Mouse (Mus musculus) thymus, postnatal 10 days (tissue): ENCODE data around the gene Prkd2.

Experiments
- DNase-seq, 2 experiments: peaks; one replicate each; pipeline ENCODE4 v3.0.0; 2021; ENCODE audit warnings: low spot score in 2 of 2

The Prkd2 gene

GRCm38 (mm10) chr7:16826571-16826970, 16.1 kb upstream of the Prkd2 start:
- DNase-seq, result no peak

DNA sequence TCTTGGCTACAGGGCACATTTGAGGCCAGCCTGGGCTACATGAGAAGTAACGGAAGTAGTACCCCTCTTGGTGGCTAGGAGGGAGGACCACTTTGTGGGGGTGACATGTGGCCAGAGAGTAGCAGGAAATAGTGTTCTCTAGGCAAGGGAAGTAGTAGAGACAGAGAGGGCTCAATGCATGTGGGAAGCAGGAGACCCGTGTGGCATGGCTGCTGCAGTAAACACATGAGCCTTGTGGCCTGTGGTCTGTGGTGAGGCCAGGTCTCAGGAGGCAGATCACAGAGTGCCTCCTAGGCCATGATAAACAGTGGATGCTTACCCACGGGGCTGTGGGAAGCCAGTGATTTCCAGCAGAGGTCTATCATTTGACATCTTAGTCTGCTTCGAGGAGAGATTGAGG, 15.4 kb upstream of the Prkd2 start:
- no peak for DNase-seq

- no peak for DNase-seq
Measured at GRCm38 (mm10) chr7:16830449-16830848, 12.3 kb upstream of the Prkd2 start.

DNA sequence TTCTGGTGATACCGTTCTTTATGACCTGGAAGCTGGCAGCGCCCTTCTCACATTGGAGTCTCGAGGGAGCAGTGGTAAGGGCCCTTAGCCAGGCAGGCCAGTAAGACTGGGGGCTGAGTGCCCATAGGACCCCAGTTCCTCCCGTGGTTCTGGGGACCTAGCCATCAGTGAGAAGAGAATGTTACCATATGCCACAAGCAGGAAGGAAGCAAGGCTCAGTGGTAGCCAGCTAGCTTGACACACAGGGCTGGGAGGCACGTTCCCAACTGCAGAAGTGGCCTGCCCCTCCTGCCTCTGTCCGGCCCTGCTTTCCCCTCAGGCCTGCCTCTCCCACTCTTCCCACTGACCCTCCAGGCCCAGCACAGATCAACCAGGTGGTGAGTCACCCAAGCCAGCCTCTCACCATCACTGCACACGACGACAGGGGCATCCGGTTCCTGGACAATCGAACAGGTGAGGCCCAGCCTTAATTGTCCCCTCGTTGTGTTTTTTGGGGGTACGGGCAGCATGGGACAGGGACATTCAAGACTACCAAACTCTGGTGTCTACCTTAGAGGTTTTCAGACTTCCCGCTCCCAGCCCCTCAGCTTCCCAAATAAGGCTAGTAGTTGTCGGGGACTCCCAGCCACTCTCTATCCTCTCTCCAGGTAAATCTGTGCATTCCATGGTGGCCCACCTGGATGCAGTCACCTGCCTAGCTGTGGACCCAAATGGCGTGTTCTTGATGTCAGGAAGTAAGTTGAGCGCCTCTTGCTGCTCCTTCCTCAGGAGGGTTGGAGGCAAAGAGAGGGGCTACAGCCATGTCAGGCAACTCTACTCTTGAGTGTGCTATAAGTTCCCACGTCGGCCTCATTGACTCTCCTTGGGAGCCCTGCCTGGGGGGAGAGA, 4.5 kb upstream of the Prkd2 start:
- DNase-seq, result no peak

DNA sequence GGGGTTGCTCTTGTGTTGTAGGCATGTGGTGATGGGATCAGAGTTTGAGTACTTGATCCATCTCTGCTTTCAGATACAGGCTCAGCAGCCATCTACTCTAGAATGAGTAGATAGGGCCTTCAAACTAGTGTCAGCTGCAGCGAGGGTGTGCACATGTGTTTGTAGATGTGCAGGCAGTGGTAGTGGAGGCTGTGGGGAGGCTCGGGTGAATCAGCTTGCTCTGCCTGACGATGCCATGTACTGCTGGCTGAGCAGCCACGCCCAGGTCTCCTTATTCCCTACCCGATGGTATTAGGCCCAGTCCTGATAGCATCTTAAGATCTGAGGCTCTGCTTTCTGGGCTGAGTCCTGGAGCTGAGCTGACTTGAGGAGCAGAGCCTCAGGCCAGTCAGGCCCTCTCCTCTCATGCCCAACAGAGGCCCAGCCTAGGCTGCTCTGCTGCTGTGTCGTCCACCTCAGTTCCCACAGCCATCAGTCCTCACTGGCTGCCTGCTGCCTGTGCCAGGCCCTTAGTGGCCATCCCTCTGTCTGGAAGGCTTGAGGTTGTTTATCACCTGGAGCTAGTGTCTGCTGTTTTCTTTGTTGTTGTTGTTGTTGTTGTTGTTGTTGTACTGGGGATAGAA, 3.8 kb upstream of the Prkd2 start:
- DNase-seq, result no peak

GRCm38 (mm10) chr7:16839427-16840108, 3.1 kb upstream of the Prkd2 start:
- no peak for DNase-seq

DNA sequence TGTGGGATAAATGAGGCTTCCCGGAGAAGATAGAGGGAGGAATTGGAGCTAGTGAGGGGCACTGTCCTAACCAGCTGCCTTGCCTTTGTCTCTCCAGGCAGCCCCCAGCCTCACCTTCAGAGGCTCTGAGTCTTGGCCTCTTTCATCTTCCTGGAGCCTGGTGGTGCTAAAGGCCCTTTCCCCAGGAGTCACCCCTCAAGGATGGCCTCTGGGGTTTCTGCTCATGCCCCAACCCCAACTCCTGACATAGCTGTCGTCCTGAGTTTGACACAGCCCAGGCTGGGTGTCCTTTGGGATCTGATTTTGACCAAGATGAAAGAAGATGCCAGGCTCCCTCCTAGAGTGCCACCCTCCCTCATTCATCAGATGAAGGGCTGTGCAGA, 2.6 kb upstream of the Prkd2 start:
- DNase-seq, result no peak

DNA sequence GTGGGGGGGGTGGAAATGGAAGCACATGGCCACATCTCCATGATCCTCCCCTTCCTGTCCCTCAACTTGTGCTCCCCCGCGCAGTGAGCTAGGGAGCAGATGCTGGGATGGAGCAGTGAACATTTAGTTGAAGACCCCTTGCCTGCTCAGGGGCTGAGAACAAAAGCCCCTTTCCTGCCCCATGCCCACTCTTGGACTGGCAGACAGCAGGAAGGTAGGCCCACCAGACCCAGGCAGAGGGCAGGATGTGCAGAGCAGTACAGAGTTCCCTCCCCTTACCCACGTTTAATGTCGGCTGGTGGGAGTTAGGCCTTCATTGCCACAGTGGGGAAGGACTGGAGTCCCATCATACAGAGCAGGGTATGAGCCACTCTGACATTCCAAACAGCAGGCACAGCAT, 1.6 kb upstream of the Prkd2 start:
- DNase-seq, result peak; percentile 36 to 49

DNA sequence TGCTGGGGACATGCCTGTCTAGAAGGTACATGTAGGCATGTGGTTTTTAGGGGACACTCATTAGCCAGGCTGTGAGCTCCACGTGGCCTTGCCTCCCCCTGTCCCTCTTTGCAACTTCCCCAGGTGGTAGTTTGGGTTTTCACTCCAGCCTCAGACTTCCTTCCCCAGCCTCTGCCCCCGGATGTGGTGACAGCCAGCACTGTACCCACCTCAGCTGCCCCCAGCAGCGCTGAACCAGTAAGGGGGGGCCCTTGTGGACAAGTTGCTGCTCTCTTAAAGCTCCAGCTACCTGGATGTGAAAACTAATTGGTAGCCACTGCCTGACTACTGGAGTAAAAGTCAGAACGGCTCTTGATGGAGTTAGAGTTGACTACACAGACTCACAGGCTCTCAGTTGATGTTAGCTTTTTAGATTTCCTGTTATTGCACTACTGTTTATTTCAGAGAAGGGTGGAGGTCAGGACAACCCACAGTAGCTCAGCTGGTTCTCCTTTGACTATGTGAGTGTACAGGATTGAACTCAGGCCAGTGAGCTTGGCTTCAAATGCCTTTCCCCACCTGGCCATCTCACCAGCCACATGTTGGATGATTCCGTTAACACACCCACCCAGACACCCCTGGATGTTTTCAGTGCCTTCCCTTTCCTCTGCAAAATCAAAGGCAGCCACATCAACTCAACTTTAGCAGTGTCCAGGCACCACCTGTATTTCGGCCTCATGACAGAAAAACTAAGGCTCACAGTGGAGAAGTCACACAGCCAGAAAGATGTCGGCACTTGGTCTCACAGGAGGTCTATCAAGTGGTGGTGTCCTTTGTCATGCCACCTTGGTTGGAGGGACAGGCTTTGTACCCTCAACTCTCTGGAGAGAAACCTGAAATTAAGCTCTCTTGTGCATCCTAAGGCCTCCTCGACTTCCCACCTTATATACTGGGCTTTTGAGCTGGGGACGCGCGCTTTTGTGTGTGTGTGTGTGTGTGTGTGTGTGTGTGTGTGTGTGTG, 841 bp upstream of the Prkd2 start:
- DNase-seq, result peak; percentile 84 to 87

GRCm38 (mm10) chr7:16843441-16844171, 904 bp downstream of the Prkd2 start:
- peak; percentile 79 to 82 for DNase-seq

GRCm38 (mm10) chr7:16844696-16845071, 2.0 kb downstream of the Prkd2 start:
- peak in 1 of 2 experiments; percentile 30 for DNase-seq

DNA sequence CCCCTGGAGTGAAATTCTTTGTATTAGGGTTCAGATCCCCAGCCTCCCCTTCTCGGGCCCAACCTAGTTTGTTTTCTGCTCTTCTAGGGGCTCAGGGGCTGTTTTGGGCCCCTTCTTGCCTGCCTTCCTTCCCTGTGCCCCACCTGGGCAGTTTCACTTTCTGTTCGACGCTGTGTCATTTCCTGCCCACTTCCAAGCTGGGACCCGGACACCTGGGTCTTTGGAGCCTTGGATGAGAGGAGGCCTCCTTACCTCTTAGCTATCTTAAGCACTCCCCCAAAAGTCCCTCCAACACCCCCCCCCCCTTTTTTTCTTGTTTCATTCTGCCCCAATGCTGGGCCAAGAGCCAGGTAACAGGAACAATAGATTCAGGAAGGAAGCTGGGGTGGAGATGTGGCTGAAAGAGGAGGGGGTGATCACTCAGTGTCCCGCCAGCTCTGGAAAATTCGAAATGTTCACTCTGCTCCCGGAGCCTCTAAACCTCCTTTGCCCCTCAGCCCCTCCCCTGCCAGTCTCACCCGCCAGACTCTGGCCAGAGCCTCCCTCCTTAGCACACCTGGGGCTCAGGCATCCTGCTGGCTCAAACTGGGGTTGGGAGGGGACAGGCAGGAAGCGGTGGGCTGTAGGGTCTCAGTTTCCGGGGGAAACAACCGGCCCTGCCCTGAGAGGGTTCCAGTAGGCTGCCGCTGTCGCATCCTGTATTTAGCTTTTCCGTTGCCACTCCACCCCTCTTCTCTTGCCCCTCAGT, 2.5 kb downstream of the Prkd2 start:
- DNase-seq, result peak; percentile 78 to 82

DNA sequence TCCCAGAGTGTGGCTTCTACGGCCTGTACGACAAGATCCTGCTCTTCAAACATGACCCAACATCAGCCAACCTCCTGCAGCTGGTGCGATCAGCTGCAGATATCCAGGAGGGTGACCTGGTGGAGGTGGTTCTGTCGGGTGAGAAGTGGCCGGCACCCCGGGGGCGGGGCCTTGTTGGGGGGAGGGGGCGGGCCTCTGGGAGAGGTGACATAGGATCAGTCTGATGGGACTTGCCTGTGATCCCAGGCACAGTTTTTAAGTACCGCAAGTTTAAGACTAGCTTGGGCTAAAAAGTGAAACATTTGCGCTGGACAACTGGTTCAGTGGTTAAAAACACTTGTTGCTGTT, 3.1 kb downstream of the Prkd2 start:
- no peak for DNase-seq

GRCm38 (mm10) chr7:16846775-16847174, 4.1 kb downstream of the Prkd2 start:
- DNase-seq, result no peak

GRCm38 (mm10) chr7:16847507-16847906, 4.8 kb downstream of the Prkd2 start:
- DNase-seq, result no peak

GRCm38 (mm10) chr7:16848579-16848978, 5.9 kb downstream of the Prkd2 start:
- DNase-seq, result peak in 1 of 2 experiments; percentile 47

DNA sequence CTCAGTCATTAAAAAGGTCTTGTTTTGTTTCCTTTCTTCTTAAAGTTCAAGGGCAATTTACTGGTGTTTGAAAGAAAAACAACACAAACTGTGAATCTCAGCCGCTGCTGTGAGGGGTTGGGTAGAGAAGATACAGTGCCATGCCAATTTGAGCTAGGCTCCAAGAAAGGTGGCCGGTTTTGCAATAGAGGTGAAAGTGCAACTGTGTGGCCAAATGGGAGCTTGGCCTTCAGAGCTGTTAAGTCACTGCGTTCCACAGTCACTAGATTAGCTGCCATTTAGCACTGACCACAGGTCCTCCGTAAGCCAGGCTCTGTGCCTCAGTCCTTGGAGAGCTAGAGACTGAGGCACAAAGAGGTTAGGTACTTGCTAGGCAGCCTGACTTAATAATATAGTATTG, 8.9 kb downstream of the Prkd2 start:
- DNase-seq, result no peak

DNA sequence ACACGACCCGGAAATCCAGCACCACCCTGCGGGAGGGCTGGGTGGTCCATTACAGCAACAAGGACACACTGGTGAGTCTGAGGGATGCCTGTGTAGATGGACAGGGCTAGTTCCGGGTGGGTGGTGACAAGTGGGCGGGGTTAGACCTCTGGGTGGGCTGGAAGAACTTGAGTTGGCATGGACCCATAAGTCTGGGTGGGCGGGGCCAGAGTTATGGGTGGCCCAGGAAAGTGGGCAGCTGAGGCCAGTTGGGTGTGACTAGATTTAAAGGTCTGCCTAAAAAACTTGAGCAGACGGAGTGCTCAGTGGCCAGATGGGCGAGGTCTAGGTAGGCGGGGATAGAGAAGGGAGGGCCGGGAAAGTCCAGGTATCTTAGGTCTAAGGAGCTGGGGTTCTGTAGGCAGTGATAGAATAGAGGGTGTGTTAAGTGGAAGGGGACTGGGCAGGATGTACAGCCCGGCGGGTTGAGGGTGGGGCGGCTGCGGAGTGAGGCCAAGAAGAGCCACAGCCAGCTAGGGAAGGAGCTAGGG, 10.7 kb downstream of the Prkd2 start:
- DNase-seq, result no peak

DNA sequence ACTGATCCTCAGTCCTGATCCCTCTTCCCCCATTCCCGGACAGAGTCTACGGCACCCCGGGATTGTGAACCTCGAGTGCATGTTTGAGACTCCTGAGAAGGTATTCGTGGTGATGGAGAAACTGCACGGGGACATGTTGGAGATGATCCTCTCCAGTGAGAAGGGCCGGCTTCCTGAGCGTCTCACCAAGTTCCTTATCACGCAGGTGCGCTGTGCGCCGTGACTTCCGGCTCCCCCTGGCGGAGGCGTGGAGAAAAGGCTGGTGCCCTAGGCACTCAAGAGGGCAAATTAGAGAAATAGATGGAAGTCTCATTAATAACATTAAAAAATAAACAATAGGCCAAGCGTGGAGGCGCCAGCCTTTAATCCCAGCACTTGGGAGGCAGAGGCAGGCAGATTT, 15.6 kb downstream of the Prkd2 start:
- DNase-seq, result peak in 1 of 2 experiments; percentile 67
